In the genomic region with DNA sequence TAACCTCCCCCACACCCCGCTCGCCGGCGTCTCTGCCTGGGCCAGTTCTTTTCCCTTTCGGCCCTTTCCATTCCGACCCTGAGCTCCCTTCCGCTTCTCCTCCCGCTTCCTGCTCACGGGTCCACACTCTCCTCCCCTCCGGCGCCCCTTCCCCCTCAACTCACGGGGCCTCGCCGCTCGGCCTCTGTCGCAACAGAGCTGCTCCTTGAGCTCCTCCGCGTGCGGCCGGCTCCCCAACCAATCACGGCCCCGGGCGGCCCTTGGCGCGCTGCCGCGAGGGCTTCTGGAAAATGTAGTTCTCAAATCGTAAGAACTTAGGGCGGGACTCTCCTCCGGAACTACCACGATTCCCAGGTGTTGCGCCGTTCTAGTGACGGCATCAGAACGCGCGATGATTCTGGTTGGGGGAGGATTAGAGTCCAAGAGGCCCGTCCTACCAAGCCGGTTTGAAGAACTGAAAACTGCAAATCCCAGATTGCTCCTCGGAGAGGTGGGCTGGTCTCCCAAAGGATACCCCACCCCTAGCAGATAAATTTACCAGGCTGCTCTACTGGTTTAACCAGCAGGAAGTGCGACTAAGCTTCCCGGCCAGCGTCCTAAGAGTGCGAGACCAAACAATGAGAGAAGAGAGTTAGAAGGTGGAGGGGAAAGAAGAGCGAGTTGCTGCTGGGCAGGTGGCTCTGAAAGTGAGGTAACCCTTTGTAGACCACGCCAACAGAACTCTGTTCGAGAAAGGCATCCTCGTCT, we compare ENCODE assay signal across 8 mouse cellular contexts. TPM values are rescaled to one million over a fixed set of nuclear protein-coding genes. Genes with fewer than 3 reads are reported as not detected.
A peak's percentile ranks its signal among the peaks of the same experiment; 100 is the strongest.
DNase-seq lines count a peak whose midpoint lies in the region; ATAC-seq lines count a peak whose summit lies in the region.

A gene (minus strand): TSS at position 285 of the 747 bp plus-strand sequence.

- peak within 1 kb of the TSS; percentile 90 for H3K4me3 ChIP-seq in hindbrain, embryonic 15.5 days

- peaks cover 21% of the 10 kb centered on the region for H3K36me3 ChIP-seq in hindbrain, embryonic 15.5 days

- no peaks in the 10 kb centered on the region for H3K27me3 ChIP-seq in hindbrain, embryonic 15.5 days

- H3K9me3 ChIP-seq in hindbrain, embryonic 15.5 days, result no peaks in the 10 kb centered on the region

- peak; percentile 99 for DNase-seq in T-cell, adult 2 months (ENCODE audit: low spot score)
- peak; percentile 99 to 100 for DNase-seq in cerebellum, postnatal 36 days
- DNase-seq in frontal cortex, postnatal 36 days (ENCODE audit: low spot score in 2 of 2), result peak; percentile 100
- DNase-seq in left cerebral cortex, adult 11 months (ENCODE audit: low spot score), result peak; percentile 100
- peak; percentile 100 for DNase-seq in lung, postnatal 4 days
- peak; percentile 100 for DNase-seq in retina, postnatal 7 days (ENCODE audit: low read depth, low spot score)
- peak; percentile 99 for DNase-seq in urinary bladder, adult 2 months (ENCODE audit: low spot score)

- H3K4me1 ChIP-seq in hindbrain, embryonic 15.5 days (replicated peaks), result peaks cover 18% of the 10 kb centered on the region

- WGBS in hindbrain, embryonic 15.5 days, result under 1% methylated on average over 48 of the region's 48 CpGs

- peak within 1 kb of the TSS; percentile 86 for H3K4me2 ChIP-seq in hindbrain, embryonic 15.5 days

- peak; percentile 96 for ATAC-seq in hindbrain, embryonic 15.5 days (ENCODE audit: low FRiP score, low read depth)

- peak within 1 kb of the TSS; percentile 81 for H3K27ac ChIP-seq in hindbrain, embryonic 15.5 days (replicated peaks)

- H3K9ac ChIP-seq in hindbrain, embryonic 15.5 days, result peak within 1 kb of the TSS; percentile 65

RNA-seq across cellular contexts. Expression of the gene that starts here (rescaled TPM):
- 78.7 and 82.1 TPM in 2 replicates for polyA plus RNA-seq in hindbrain, embryonic 15.5 days (2015; fragmentation: Nextera tagmentation; extraction: Ambion mirVana)
- 44.5 and 50.0 TPM in 2 replicates for polyA plus RNA-seq in urinary bladder, adult 2 months (2012; rRNA removed)

Comparison
In these comparisons a context has a peak if more than half of its experiments do, and no peak if none do; other contexts are left out.
1. Peak in every context shown above with its lines: DNase-seq, ATAC-seq, H3K4me3 ChIP-seq and H3K27ac ChIP-seq.